Mouse (Mus musculus): Measurements from ENCODE around the gene Chrna4.

- TF ChIP-seq EP300 (IDR thresholded peaks at IDR 0.05; ENCODE audit: low read depth) (no peak), CTCF (IDR thresholded peaks at IDR 0.05; ENCODE audit: low read depth) (no peak)
Observed at GRCm38 (mm10) chr2:181033310-181033709, 10.0 kb downstream of the Chrna4 start.

Data from liver, embryonic 14.5 days (tissue).